Mouse (Mus musculus) layer of hippocampus, adult 9-10 months (tissue): ENCODE measurements around the gene Cryl1.

Source experiments
- DNase-seq: peaks from one replicate; pipeline ENCODE4 v3.0.0; 2022; ENCODE audit warnings: low spot score

The Cryl1 gene

GRCm38 (mm10) chr14:57372348-57373102, 25.8 kb downstream of the Cryl1 start:
- DNase-seq, result peak; percentile 65

GRCm38 (mm10) chr14:57367327-57367726, 31.0 kb downstream of the Cryl1 start:
- no peak for DNase-seq

- DNase-seq, result no peak
Measured at GRCm38 (mm10) chr14:57366724-57367123, 31.6 kb downstream of the Cryl1 start.

- DNase-seq, result no peak
Measured at GRCm38 (mm10) chr14:57365341-57365740, 33.0 kb downstream of the Cryl1 start.

GRCm38 (mm10) chr14:57363833-57364232, 34.5 kb downstream of the Cryl1 start:
- no peak for DNase-seq

GRCm38 (mm10) chr14:57362726-57363660, 35.3 kb downstream of the Cryl1 start:
- peak; percentile 65 for DNase-seq

GRCm38 (mm10) chr14:57357030-57357429, 41.3 kb downstream of the Cryl1 start:
- no peak for DNase-seq

- no peak for DNase-seq
Measured at GRCm38 (mm10) chr14:57351521-57352235, 46.7 kb downstream of the Cryl1 start.

GRCm38 (mm10) chr14:57349955-57350354, 48.4 kb downstream of the Cryl1 start:
- no peak for DNase-seq

GRCm38 (mm10) chr14:57348155-57348554, 50.2 kb downstream of the Cryl1 start:
- no peak for DNase-seq

GRCm38 (mm10) chr14:57346135-57346534, 52.2 kb downstream of the Cryl1 start:
- DNase-seq, result no peak

- no peak for DNase-seq
Measured at GRCm38 (mm10) chr14:57344781-57345492, 53.4 kb downstream of the Cryl1 start.

- no peak for DNase-seq
Measured at GRCm38 (mm10) chr14:57343057-57343750, 55.1 kb downstream of the Cryl1 start.

- DNase-seq, result no peak
Measured at GRCm38 (mm10) chr14:57342316-57343055, 55.8 kb downstream of the Cryl1 start.

- no peak for DNase-seq
Measured at GRCm38 (mm10) chr14:57338666-57339065, 59.7 kb downstream of the Cryl1 start.

- no peak for DNase-seq
Measured at GRCm38 (mm10) chr14:57334833-57335232, 63.5 kb downstream of the Cryl1 start.

- DNase-seq, result no peak
Measured at GRCm38 (mm10) chr14:57332503-57332902, 65.8 kb downstream of the Cryl1 start.

- DNase-seq, result no peak
Measured at GRCm38 (mm10) chr14:57331097-57331496, 67.2 kb downstream of the Cryl1 start.

GRCm38 (mm10) chr14:57329600-57329999, 68.7 kb downstream of the Cryl1 start:
- no peak for DNase-seq

- no peak for DNase-seq
Measured at GRCm38 (mm10) chr14:57326771-57327170, 71.6 kb downstream of the Cryl1 start.
